Mouse (Mus musculus): ENCODE results near the gene Pacsin2. TPM values are rescaled to one million over a fixed set of nuclear protein-coding genes. Genes with fewer than 3 reads are reported as not detected.

The Pacsin2 gene
- polyA plus RNA-seq, 1 experiment from 2014 or later, result 17.7 TPM

DNA sequence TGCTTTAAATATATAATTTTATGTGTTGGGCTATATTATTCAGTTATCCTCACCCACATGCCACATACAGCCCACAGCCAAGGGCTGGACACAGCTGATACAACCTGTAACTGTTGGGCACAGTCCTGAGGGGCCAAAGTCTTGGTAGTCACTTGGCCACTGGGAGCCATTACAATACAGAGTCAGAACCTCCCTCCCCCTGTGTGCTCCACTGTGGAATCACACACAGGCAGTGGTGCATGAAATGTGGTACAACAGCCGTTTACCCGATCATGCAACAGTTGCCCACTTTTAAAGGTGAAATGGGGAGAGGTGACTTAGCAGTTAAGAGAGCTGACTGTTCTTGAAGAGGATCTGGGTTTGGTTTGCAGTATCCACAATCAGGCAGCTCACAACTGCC is 14.4 kb downstream of the Pacsin2 start:
- no peaks in the 10 kb centered on the region for H3K9me3 ChIP-seq (ENCODE audit: control insufficient read depth, low read length)
- no peak overlapping the region for H3K9ac ChIP-seq (replicated peaks; ENCODE audit: low read length)
- DNase-seq, result no peak
- H3K27me3 ChIP-seq (ENCODE audit: control insufficient read depth, insufficient read depth, low read length), result no peaks in the 10 kb centered on the region
- no peak overlapping the region for H3K27ac ChIP-seq (replicated peaks; ENCODE audit: low read depth, low read length)
- no peak overlapping the region for H3K4me3 ChIP-seq (replicated peaks; ENCODE audit: low read depth, low read length)
- no peaks in the 10 kb centered on the region for H3K36me3 ChIP-seq (ENCODE audit: control insufficient read depth, insufficient read depth, low read length)
- ATAC-seq (ENCODE audit: low FRiP score, low TSS enrichment), result no peak
- no peak overlapping the region for H3K4me2 ChIP-seq (ENCODE audit: low read length)
- WGBS, result 96% methylated on average over 2 of the region's 2 CpGs
- 0 out of 2 replicates have a peak, but pooled peaks cover 2% of the 10 kb centered on the region for H3K4me1 ChIP-seq (ENCODE audit: control insufficient read depth, insufficient read depth, low read length)

DNA sequence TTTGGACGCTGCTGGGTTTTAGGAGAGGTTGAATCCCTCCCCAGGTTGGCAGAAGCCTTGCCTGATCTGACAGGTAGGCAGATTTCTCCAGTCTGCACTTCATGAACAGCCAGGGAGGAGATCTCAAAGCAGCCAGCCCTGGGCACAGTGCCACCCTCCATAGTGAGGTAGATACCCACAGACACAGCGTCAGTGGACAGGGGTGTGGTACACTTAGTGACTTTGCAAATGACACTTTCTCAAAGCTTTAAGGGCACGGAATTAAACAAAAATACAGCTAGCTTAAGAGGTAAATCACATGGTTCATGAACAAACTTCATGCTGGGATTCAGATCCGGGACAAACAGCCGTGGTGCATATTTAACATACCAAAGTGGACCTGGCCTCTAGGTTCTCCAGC is 15.8 kb downstream of the Pacsin2 start:
- Histone ChIP-seq H3K27ac (replicated peaks; ENCODE audit: low read depth, low read length) (no peak overlapping the region), H3K4me2 (ENCODE audit: low read length) (no peak overlapping the region), H3K4me3 (replicated peaks; ENCODE audit: low read depth, low read length) (no peak overlapping the region), H3K9ac (replicated peaks; ENCODE audit: low read length) (no peak overlapping the region), H3K36me3 (ENCODE audit: control insufficient read depth, insufficient read depth, low read length) (no peaks in the 10 kb centered on the region), H3K4me1 (ENCODE audit: control insufficient read depth, insufficient read depth, low read length) (0 out of 2 replicates have a peak, but pooled peaks cover 2% of the 10 kb centered on the region), H3K9me3 (ENCODE audit: control insufficient read depth, low read length) (no peaks in the 10 kb centered on the region), H3K27me3 (ENCODE audit: control insufficient read depth, insufficient read depth, low read length) (no peaks in the 10 kb centered on the region)
- no peak for DNase-seq
- WGBS, result 88% methylated on average over 5 of the region's 5 CpGs
- no peak for ATAC-seq (ENCODE audit: low FRiP score, low TSS enrichment)

DNA sequence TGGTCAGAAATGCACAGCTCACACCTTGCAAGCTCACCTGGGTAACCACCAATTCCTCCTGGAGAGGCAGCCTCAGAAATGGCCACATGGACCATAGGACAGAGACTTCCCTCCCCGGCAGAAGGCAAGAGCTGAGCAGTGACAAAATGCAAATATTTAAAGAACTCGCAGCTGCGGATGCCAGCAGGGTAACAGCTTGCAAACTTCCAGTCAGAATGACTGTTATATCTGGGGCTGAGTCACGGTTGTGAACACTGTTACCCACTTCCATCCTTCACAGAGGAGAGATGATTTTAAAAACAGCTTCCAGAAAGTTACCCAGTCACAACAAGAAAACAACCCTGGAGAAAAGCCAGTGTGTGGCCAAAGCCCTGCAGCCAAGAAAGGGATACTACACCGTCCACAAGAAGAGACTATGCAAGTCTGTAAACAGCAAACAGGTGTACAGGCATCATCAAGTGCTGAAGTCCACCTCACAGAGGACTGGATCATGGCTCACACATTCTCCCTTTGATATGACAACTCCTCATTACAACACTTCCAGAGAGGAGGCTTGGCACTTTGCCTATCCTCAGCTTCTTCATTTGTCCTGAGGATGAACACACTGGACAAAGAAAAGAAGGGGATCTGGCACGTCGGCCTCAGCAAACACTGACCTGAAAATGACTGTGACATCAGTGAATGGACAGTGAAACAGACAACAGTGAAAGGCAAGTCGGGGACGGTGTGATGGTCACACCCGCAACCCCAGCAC is 16.4 kb downstream of the Pacsin2 start:
- no peaks in the 10 kb centered on the region for H3K27me3 ChIP-seq (ENCODE audit: control insufficient read depth, insufficient read depth, low read length)
- DNase-seq (no peak), ATAC-seq (ENCODE audit: low FRiP score, low TSS enrichment) (no peak)
- H3K9ac ChIP-seq (replicated peaks; ENCODE audit: low read length), result no peak overlapping the region
- no peak overlapping the region for H3K27ac ChIP-seq (replicated peaks; ENCODE audit: low read depth, low read length)
- H3K4me2 ChIP-seq (ENCODE audit: low read length), result no peak overlapping the region
- no peaks in the 10 kb centered on the region for H3K36me3 ChIP-seq (ENCODE audit: control insufficient read depth, insufficient read depth, low read length)
- H3K4me1 ChIP-seq (ENCODE audit: control insufficient read depth, insufficient read depth, low read length), result 0 out of 2 replicates have a peak, but pooled peaks cover 2% of the 10 kb centered on the region
- no peak overlapping the region for H3K4me3 ChIP-seq (replicated peaks; ENCODE audit: low read depth, low read length)
- H3K9me3 ChIP-seq (ENCODE audit: control insufficient read depth, low read length), result no peaks in the 10 kb centered on the region
- WGBS, result 62% methylated on average over 10 of the region's 10 CpGs

DNA sequence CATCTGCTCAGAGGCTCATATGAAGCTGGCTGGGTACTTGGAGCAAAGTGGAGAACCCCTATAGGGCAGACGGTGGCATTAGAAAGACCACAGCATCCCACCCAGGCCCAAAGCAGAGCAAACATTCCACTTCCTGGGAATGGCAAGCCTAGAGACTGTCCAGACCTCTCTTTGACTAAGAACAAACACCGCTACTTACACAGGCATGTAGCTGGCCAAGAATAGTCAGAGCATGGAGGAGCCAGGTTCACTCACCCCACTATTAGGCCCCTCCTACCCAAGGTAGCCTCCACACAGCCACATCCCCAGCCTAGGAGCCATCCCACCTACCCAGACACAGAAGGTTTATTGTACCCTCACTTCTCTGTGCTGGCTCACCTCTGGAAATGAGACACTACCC is 18.5 kb downstream of the Pacsin2 start:
- H3K36me3 ChIP-seq (ENCODE audit: control insufficient read depth, insufficient read depth, low read length), result no peaks in the 10 kb centered on the region
- H3K9ac ChIP-seq (replicated peaks; ENCODE audit: low read length), result no peak overlapping the region
- H3K4me2 ChIP-seq (ENCODE audit: low read length), result no peak overlapping the region
- H3K27ac ChIP-seq (replicated peaks; ENCODE audit: low read depth, low read length), result no peak overlapping the region; the same call in 1 of the 2 replicates
- H3K4me3 ChIP-seq (replicated peaks; ENCODE audit: low read depth, low read length), result no peak overlapping the region
- no peaks in the 10 kb centered on the region for H3K27me3 ChIP-seq (ENCODE audit: control insufficient read depth, insufficient read depth, low read length)
- no peak for ATAC-seq (ENCODE audit: low FRiP score, low TSS enrichment)
- WGBS, result 95% methylated on average over 2 of the region's 2 CpGs
- 0 out of 2 replicates have a peak, but pooled peaks cover 2% of the 10 kb centered on the region for H3K4me1 ChIP-seq (ENCODE audit: control insufficient read depth, insufficient read depth, low read length)
- H3K9me3 ChIP-seq (ENCODE audit: control insufficient read depth, low read length), result no peaks in the 10 kb centered on the region
- DNase-seq, result no peak

DNA sequence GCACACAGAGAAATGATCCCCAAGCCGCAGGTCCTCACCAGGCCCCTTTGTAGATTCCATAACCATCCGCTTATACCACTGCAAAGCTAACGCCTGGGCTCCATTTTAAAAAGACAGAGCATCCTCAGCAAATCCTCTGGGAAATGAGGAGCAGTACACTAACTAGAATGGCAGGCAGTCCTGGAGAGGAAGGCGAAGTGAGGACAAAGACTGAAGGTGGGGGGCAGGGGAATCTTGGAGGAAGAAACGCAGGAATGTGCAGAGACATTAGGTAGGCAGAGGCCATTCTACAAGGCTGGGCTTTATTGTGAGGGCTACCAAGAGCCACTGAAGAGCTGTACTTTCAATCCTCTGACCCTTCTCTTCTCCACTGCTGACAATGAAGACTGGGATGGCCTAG is 19.0 kb downstream of the Pacsin2 start:
- H3K36me3 ChIP-seq (ENCODE audit: control insufficient read depth, insufficient read depth, low read length), result no peaks in the 10 kb centered on the region
- no peaks in the 10 kb centered on the region for H3K9me3 ChIP-seq (ENCODE audit: control insufficient read depth, low read length)
- H3K27ac ChIP-seq (replicated peaks; ENCODE audit: low read depth, low read length), result no peak overlapping the region; the same call in 1 of the 2 replicates
- no peak overlapping the region for H3K4me3 ChIP-seq (replicated peaks; ENCODE audit: low read depth, low read length)
- peak; percentile 18 for DNase-seq
- 57% methylated on average over 5 of the region's 5 CpGs for WGBS
- ATAC-seq (ENCODE audit: low FRiP score, low TSS enrichment), result no peak
- no peak overlapping the region for H3K9ac ChIP-seq (replicated peaks; ENCODE audit: low read length)
- 0 out of 2 replicates have a peak, but pooled peaks cover 2% of the 10 kb centered on the region for H3K4me1 ChIP-seq (ENCODE audit: control insufficient read depth, insufficient read depth, low read length)
- H3K4me2 ChIP-seq (ENCODE audit: low read length), result no peak overlapping the region
- no peaks in the 10 kb centered on the region for H3K27me3 ChIP-seq (ENCODE audit: control insufficient read depth, insufficient read depth, low read length)

DNA sequence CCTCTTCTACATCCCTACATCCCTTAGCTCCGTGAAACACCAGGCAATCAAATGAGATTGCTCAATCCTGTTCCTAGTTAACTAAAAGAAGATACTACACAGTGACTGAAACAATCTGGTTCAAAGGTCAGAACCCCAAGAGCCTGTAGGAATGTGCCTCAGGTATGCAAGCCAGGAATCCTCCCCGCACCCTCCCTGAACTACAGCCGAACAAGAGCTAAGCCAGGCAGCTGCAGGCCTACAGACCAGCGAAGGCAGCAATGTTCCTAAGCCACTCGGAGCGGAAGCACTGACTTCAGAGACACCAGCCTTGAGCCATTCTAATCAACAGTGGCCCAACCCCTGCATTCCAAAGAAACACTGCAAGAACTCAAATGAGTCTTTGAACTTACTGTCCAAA is 20.0 kb downstream of the Pacsin2 start:
- ATAC-seq (ENCODE audit: low FRiP score, low TSS enrichment), result no peak
- WGBS, result 82% methylated on average over 6 of the region's 6 CpGs

DNA sequence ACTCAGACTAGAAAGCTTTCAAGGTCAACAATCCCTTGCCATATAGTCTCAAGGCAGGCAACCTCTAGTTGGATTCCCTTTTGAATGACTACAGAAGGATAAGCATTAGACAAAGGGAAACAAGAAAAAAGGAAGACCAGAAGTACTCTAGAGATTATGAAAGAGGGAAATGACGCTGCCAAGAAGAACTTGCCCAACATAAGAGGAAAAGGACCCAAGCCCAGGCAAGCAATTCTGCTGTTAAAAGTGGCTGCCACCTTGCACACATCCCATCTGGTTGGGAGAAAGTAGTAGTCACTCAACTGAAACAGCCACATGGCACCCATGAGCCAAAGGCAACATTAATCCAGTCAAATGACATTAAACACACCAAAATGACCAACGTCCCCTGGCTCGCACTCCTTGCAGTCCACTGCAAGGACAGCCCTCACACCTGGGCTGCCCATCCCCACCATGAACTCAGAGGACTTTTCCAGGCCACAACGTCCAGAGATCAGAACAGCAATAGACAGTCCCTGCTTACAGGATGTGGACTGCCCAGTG is 21.8 kb downstream of the Pacsin2 start:
- DNase-seq (no peak), ATAC-seq (ENCODE audit: low FRiP score, low TSS enrichment) (no peak)
- H3K4me1 ChIP-seq (ENCODE audit: control insufficient read depth, insufficient read depth, low read length), result 0 out of 2 replicates have a peak, but pooled peaks cover 2% of the 10 kb centered on the region
- no peak overlapping the region for H3K9ac ChIP-seq (replicated peaks; ENCODE audit: low read length)
- no peaks in the 10 kb centered on the region for H3K9me3 ChIP-seq (ENCODE audit: control insufficient read depth, low read length)
- 91% methylated on average over 4 of the region's 4 CpGs for WGBS
- no peak overlapping the region for H3K4me2 ChIP-seq (ENCODE audit: low read length)
- H3K27ac ChIP-seq (replicated peaks; ENCODE audit: low read depth, low read length), result no peak overlapping the region
- H3K36me3 ChIP-seq (ENCODE audit: control insufficient read depth, insufficient read depth, low read length), result no peaks in the 10 kb centered on the region
- no peak overlapping the region for H3K4me3 ChIP-seq (replicated peaks; ENCODE audit: low read depth, low read length)
- H3K27me3 ChIP-seq (ENCODE audit: control insufficient read depth, insufficient read depth, low read length), result no peaks in the 10 kb centered on the region

More for the DNA sequence above, 20.0 kb downstream of the Pacsin2 start:
- H3K9me3 ChIP-seq (ENCODE audit: control insufficient read depth, low read length), result no peaks in the 10 kb centered on the region
- 0 out of 2 replicates have a peak, but pooled peaks cover 2% of the 10 kb centered on the region for H3K4me1 ChIP-seq (ENCODE audit: control insufficient read depth, insufficient read depth, low read length)
- H3K27me3 ChIP-seq (ENCODE audit: control insufficient read depth, insufficient read depth, low read length), result no peaks in the 10 kb centered on the region
- DNase-seq, result no peak
- H3K9ac ChIP-seq (replicated peaks; ENCODE audit: low read length), result no peak overlapping the region
- H3K4me2 ChIP-seq (ENCODE audit: low read length), result no peak overlapping the region
- no peak overlapping the region for H3K27ac ChIP-seq (replicated peaks; ENCODE audit: low read depth, low read length)
- H3K36me3 ChIP-seq (ENCODE audit: control insufficient read depth, insufficient read depth, low read length), result no peaks in the 10 kb centered on the region
- no peak overlapping the region for H3K4me3 ChIP-seq (replicated peaks; ENCODE audit: low read depth, low read length)

DNA sequence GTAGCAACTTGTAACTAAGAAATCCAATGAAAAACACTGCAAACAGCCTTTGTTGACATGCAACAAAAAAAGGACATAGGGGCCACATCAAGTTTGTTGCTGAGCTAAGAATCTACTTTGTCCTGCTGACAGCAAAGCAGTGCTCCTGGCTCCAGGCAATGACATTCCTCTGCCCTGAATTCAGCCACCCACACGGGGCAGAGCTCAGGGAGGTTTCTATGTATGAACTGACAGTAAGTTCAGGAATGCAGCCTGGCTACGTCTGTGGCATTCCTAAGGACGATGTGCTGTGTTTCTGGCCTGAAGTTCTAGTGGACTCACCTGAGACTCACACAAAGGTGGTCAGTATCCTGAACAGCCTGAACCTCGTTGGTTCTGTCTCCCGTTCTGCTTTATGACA is 23.7 kb downstream of the Pacsin2 start:
- no peaks in the 10 kb centered on the region for H3K36me3 ChIP-seq (ENCODE audit: control insufficient read depth, insufficient read depth, low read length)
- DNase-seq, result no peak
- no peak for ATAC-seq (ENCODE audit: low FRiP score, low TSS enrichment)
- H3K27me3 ChIP-seq (ENCODE audit: control insufficient read depth, insufficient read depth, low read length), result no peaks in the 10 kb centered on the region
- H3K9me3 ChIP-seq (ENCODE audit: control insufficient read depth, low read length), result no peaks in the 10 kb centered on the region
- H3K4me1 ChIP-seq (ENCODE audit: control insufficient read depth, insufficient read depth, low read length), result 0 out of 2 replicates have a peak, but pooled peaks cover under 1% of the 10 kb centered on the region
- no peak overlapping the region for H3K4me2 ChIP-seq (ENCODE audit: low read length)
- H3K9ac ChIP-seq (replicated peaks; ENCODE audit: low read length), result no peak overlapping the region
- no peak overlapping the region for H3K27ac ChIP-seq (replicated peaks; ENCODE audit: low read depth, low read length)
- H3K4me3 ChIP-seq (replicated peaks; ENCODE audit: low read depth, low read length), result no peak overlapping the region
- 81% methylated on average over 5 of the region's 5 CpGs for WGBS

DNA sequence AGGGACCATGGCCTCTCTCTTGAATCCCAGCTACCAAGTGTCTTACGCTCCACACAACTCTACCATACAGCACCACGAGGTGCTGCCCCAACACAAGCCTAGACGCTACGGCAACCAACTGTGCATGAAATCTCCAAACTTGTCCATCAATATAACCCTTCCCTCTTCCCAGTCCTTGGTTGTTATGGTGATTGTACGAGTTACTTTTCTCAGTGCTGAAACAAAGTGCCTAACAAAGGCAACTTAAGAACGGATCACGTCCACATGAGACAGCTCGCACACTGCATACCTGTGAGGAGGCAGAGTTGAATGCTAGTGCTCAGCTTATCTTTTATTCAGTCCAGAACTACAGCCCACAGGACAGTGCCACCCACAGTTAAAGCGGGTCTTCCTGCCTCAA is 27.9 kb downstream of the Pacsin2 start:
- H3K27ac ChIP-seq (replicated peaks; ENCODE audit: low read depth, low read length), result no peak overlapping the region
- H3K4me3 ChIP-seq (replicated peaks; ENCODE audit: low read depth, low read length), result no peak overlapping the region
- ATAC-seq (ENCODE audit: low FRiP score, low TSS enrichment) (no peak), DNase-seq (no peak)
- H3K4me1 ChIP-seq (ENCODE audit: control insufficient read depth, insufficient read depth, low read length), result no peaks in the 10 kb centered on the region
- H3K27me3 ChIP-seq (ENCODE audit: control insufficient read depth, insufficient read depth, low read length), result no peaks in the 10 kb centered on the region
- 69% methylated on average over 9 of the region's 9 CpGs for WGBS
- no peak overlapping the region for H3K9ac ChIP-seq (replicated peaks; ENCODE audit: low read length)
- no peaks in the 10 kb centered on the region for H3K9me3 ChIP-seq (ENCODE audit: control insufficient read depth, low read length)
- H3K4me2 ChIP-seq (ENCODE audit: low read length), result no peak overlapping the region
- no peaks in the 10 kb centered on the region for H3K36me3 ChIP-seq (ENCODE audit: control insufficient read depth, insufficient read depth, low read length)
